Mouse (Mus musculus) testis, adult 2 months (tissue): ENCODE results near the gene Tnnc1. TPM values are rescaled to one million over a fixed set of nuclear protein-coding genes. Genes with fewer than 3 reads are reported as not detected.

Experiments
- H3K27ac ChIP-seq: fragments of 200-500 bp; 2 replicates; pipeline ENCODE4 v1.5.1; 2012; ENCODE audit warnings: low read depth, low read length; ENCODE audit not compliant: control insufficient read depth, insufficient read depth
- H3K27me3 ChIP-seq: fragments of 200-500 bp; 2 replicates; pipeline ENCODE4 v1.6.1; 2012; ENCODE audit warnings: mild to moderate bottlenecking, low read length, moderate library complexity; ENCODE audit not compliant: control insufficient read depth, insufficient read depth
- H3K36me3 ChIP-seq: fragments of 200-500 bp; 2 replicates; pipeline ENCODE4 v1.6.1; 2012; ENCODE audit warnings: mild to moderate bottlenecking, low read length; ENCODE audit not compliant: control insufficient read depth, insufficient read depth
- H3K4me1 ChIP-seq: fragments of 200-500 bp; 2 replicates; pipeline ENCODE4 v1.6.1; 2012; ENCODE audit warnings: low read length; ENCODE audit not compliant: control insufficient read depth, insufficient read depth
- H3K4me3 ChIP-seq: fragments of 200-500 bp; 2 replicates; pipeline ENCODE4 v1.5.1; 2012; ENCODE audit warnings: low read depth, mild to moderate bottlenecking, low read length, moderate library complexity, mixed read lengths; ENCODE audit not compliant: control insufficient read depth
- CTCF ChIP-seq: fragments of 200-500 bp; IDR thresholded peaks from 2 replicates; pipeline ENCODE4 v1.5.1; 2012; ENCODE audit warnings: low read depth, mild to moderate bottlenecking, inconsistent platforms, low read length, moderate library complexity; ENCODE audit not compliant: control insufficient read depth, insufficient read depth, insufficient replicate concordance
- POLR2A ChIP-seq: fragments of 200-500 bp; IDR thresholded peaks from 2 replicates; pipeline ENCODE4 v1.6.1; 2012; ENCODE audit warnings: low read depth, mild to moderate bottlenecking, inconsistent platforms, low read length, moderate library complexity; ENCODE audit not compliant: control insufficient read depth
- polyA plus RNA-seq: library from polyadenylated mRNA; depleted of rRNA; stranded (reverse); fragments of >200 nt; gene quantifications from 2 replicates; pipeline ENCODE4 v1.2.3, GENCODE M21; 2012

Gene Tnnc1
- polyA plus RNA-seq, 1 experiment: 0.59 TPM

- peak; percentile 72 for TF ChIP-seq POLR2A
- TF ChIP-seq CTCF: no peak
- Histone ChIP-seq H3K36me3 (no peaks in the 10 kb centered on the region), H3K4me3 (peak overlapping the region; percentile 92), H3K27me3 (no peaks in the 10 kb centered on the region), H3K27ac (peak overlapping the region; percentile 69), H3K4me1 (peaks cover 13% of the 10 kb centered on the region)
Observed at GRCm38 (mm10) chr14:31206472-31206981, 1.6 kb upstream of the Tnnc1 start.

- Histone ChIP-seq H3K4me3 (peak overlapping the region; percentile 89), H3K4me1 (peaks cover 13% of the 10 kb centered on the region), H3K27me3 (no peaks in the 10 kb centered on the region), H3K27ac (peak overlapping the region; percentile 62), H3K36me3 (no peaks in the 10 kb centered on the region)
- no peak for TF ChIP-seq POLR2A
- TF ChIP-seq CTCF: no peak
Observed at GRCm38 (mm10) chr14:31207070-31207830, 862 bp upstream of the Tnnc1 start.

DNA sequence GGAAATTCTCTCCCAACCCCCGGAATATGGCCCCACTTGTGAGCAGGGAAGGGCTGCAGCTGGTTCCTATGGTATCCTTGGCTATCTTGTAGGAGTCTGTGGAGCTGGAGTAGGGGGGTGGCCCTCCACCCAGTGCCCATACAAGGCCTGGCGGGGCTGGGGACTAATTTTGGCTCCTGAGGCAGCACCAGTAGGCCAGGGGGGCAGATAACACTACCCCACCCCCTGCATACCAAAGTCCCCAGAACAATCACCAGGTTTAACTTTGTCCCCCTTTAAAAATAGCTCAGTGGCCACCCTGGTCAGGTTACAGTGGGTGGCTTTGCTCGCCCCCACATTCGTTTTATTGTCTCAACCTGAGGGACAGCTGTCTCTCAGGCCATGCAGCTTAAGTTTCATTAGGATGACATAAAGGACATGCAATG lies 1.0 kb downstream of the Tnnc1 start:
- Histone ChIP-seq H3K36me3 (no peaks in the 10 kb centered on the region), H3K27ac (no peak overlapping the region), H3K4me1 (peaks cover 13% of the 10 kb centered on the region), H3K4me3 (no peak overlapping the region), H3K27me3 (no peaks in the 10 kb centered on the region)
- no peak for TF ChIP-seq CTCF
- no peak for TF ChIP-seq POLR2A

- Histone ChIP-seq H3K27ac (no peak overlapping the region), H3K4me1 (peaks cover 5% of the 10 kb centered on the region), H3K4me3 (no peak overlapping the region), H3K36me3 (no peaks in the 10 kb centered on the region), H3K27me3 (no peaks in the 10 kb centered on the region)
- TF ChIP-seq POLR2A (no peak), CTCF (no peak)
Observed at GRCm38 (mm10) chr14:31211854-31212253, 3.7 kb downstream of the Tnnc1 start.

- H3K4me3 ChIP-seq: no peak overlapping the region
- H3K36me3 ChIP-seq: no peaks in the 10 kb centered on the region
- H3K27ac ChIP-seq: no peak overlapping the region
- TF ChIP-seq POLR2A (no peak), CTCF (no peak)
- peaks cover under 1% of the 10 kb centered on the region for H3K4me1 ChIP-seq
- H3K27me3 ChIP-seq: no peaks in the 10 kb centered on the region
Observed at GRCm38 (mm10) chr14:31212499-31212898, 4.4 kb downstream of the Tnnc1 start.

DNA sequence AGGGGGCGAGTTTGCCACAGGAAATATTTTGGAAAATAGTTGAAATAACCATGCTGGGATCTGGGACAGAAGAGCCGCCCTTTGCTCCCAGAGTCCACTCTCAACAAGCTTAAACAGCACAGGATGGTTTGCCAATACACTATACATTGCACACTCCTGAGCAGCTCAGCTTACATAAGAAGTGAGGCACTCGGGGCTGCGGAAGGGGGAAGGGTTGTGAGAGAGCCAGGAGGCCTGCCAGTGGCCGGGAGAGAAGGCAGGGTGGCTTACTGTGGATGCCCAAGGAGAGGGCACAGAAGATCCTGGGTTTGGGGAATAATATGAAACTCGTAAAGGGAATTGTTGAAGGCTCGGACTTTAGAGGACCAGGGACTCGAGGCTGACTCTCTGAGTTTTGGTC lies 5.8 kb downstream of the Tnnc1 start:
- TF ChIP-seq CTCF (no peak), POLR2A (no peak)
- Histone ChIP-seq H3K4me3 (no peak overlapping the region), H3K36me3 (no peaks in the 10 kb centered on the region)

DNA sequence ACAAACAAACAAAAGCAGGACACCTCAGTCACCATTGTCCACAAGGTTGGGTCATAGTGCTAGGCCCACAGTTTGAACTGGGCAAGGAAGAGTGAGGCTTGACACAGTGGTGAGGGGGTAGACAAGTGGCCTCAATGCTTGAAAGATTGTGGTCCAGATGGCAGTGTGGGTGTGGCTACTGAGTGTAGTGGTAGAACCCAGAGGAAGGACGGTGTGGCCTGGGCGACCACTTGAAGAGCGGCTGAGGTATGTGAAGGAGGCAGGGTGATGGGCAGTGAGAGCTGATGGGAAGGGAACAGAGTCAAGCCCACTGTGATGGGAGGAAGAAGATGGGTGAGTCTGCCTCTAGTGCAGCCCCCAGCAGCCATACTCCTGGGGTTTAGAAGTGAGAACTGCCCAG lies 6.6 kb downstream of the Tnnc1 start:
- Histone ChIP-seq H3K4me3 (no peak overlapping the region), H3K4me1 (no peaks in the 10 kb centered on the region; the same call in 1 of the 2 replicates), H3K27me3 (no peaks in the 10 kb centered on the region), H3K36me3 (no peaks in the 10 kb centered on the region), H3K27ac (no peak overlapping the region)
- TF ChIP-seq POLR2A (no peak), CTCF (no peak)

More for the DNA sequence above, 5.8 kb downstream of the Tnnc1 start:
- Histone ChIP-seq H3K27ac (no peak overlapping the region), H3K27me3 (no peaks in the 10 kb centered on the region), H3K4me1 (no peaks in the 10 kb centered on the region; the same call in 1 of the 2 replicates)
